Mouse (Mus musculus) lung, postnatal 25 days (tissue): ENCODE results near the gene Inpp1.

Experiments used
- DNase-seq: peaks from one replicate; pipeline ENCODE4 v3.0.0; 2022; ENCODE audit warnings: low spot score

Inpp1 gene

DNA sequence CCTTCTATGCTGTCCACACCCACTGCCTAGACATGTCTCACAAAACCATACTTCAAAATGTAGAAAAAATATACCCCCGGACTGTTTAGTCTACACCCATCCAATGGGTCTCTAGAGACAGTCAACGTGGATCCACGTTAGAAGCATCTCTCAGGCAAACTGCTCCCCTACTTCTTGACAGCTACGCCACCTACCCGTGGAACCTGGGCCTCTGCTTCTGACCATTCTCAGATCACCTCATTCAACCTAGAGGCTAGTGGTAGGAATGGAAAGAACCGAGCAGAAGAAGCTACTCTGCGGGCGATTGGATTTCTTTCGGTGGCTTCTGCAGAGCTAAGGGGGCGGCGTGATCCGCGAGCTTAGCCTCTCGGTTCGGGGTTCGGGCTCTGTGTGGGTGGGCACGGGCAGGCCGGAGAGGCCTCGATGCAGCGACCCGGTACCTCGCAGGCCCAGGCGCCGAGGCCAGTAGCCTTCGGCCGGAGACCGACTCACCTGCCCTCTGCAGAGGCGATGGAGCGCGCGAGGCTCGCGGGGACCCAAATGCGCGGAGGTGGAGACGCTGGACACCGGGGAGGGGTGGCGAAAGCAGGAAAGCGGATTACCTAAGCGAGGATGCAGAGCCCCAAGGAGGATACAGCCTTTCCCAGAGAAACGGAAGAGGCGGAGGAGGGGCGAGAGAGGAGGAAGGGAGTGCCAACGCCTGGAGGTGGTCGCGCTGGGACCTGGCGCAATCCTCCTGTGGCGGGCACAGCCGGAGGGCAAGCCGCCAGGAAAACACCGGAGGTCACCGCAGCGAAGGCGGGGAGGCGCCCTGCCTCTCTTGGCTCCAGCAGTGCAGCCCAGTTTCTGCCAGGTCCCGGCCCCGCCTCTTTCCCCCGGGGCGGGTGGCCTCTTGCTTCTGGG lies at the start of gene Inpp1:
TSS of gene Inpp1 (minus strand) at position 779 of the 903 bp plus-strand sequence.
- DNase-seq = peak; percentile 86

DNA sequence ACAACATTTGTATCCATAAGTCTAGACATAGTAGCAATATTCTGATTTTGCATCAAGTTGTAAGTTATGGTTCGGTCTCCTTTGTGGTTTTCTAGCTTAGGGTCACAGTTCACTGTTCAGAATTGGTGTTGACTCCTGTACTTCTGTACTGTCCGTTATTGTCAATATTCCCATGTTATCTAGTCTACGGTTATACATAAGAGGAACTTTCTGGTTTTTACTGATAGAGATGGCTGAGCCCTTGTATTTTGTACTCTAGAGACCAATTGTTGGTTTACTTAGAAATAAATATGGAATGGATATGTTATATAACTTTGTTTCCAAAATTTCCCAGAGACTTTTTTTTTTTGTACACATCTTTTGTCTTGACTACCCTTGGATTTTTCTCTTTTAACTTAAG lies 48.5 kb upstream of the Inpp1 start:
- DNase-seq = no peak

DNA sequence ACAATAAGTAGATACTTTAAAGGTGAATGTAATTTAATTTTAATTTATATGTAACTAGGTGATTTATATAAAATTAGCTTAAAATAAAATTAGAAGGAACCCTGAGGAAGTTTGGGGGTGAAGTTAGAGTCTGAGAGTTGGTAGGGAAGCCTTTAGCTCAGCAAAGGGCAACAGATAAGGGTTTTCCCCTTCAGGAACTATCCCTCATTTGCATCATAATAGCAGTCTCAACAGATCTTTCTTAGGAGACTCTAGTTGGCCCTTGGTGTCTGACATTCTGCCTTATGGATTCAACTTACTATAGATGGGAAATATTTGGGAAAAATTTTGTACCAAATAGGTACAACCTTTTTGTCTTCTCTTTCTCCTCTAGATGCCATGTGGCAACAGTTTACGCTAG lies 46.7 kb upstream of the Inpp1 start:
- DNase-seq = no peak

DNA sequence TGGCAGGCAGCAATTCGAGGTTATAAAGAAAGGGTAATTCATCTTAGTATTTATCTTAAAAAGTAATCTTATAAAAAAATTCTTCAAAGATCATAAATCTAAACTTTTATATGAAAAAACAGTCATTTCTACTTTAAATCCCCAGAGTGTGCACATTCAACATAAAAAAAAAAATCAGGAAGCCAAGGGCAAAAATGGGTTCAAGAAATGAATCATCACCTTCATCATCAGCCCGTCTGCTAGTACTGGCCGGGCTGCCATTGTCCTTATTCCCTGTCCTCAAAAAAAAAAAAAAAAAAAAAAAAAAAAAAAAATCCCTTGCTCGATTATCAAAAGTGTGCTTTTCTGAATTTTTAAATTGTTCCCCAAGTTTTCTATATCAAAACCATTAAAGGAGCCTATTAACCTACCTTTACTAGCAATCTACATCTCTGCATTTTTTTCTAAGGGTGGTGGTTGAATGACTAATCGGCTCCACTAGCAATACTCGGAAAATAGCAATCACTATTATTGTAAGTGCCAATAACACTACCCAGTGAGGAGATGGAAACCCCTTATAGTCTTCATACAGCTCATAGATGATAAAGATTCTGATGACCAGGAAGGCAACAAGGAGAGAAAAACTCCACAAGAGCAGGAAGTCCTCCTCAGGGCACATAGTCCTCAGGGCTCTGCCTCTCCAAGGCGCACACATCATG lies 38.6 kb upstream of the Inpp1 start:
- no peak for DNase-seq

DNA sequence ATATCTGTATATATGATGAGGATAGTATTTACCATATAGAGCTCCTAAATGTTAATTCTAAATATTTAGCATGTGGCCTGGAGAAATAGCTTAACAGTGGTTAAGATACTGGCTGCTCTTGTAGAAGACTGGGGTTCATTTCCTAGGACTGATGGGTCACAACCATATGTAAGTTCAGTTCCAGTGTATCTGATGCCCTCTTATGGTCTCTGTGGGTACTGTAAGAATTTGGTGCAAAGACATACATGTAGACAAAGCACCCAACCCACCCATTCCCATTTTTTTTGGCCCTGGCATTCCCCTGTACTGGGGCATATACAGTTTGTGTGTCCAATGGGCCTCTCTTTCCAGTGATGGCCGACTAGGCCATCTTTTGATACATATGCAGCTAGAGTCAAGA lies 36.5 kb upstream of the Inpp1 start:
- DNase-seq = peak; percentile 45

DNA sequence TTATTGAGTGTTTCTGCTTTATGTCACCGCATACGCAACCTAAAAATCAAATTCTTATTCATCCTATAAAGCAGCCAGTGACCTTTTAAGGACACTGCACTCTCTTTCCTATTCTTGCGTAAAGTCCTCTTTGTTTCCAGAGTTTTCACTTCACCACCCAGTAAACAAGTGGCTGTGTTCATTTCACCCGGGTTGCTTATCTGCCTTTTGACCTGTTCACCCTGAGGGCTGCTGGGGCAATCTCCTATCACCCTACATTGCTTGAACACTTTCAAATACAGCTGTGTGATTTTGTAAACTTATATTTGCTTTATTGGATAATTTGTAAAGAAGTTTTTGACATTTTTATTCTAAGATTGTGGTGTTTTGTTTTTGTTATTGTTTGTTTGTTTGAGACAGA lies 31.9 kb upstream of the Inpp1 start:
- DNase-seq = no peak

DNA sequence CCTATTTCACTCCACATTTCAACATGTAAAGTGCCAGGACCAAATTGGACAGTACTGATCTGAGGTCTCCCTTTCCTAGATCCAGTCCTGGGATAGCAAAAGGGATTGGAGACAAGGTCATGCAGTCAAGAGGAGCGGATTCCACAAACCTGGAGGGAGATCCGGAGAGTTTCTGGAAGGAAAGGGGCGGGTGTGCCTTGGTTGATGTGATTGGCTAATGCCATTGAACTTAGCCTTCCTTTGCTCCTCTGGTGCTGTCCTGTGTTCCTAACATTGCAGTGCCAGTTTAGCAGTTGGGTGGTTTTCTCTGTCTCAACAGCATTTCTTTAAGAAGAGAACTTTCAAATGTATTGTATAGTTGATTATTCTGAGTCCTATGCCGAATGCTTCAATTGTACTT lies 29.1 kb upstream of the Inpp1 start:
- no peak for DNase-seq

DNA sequence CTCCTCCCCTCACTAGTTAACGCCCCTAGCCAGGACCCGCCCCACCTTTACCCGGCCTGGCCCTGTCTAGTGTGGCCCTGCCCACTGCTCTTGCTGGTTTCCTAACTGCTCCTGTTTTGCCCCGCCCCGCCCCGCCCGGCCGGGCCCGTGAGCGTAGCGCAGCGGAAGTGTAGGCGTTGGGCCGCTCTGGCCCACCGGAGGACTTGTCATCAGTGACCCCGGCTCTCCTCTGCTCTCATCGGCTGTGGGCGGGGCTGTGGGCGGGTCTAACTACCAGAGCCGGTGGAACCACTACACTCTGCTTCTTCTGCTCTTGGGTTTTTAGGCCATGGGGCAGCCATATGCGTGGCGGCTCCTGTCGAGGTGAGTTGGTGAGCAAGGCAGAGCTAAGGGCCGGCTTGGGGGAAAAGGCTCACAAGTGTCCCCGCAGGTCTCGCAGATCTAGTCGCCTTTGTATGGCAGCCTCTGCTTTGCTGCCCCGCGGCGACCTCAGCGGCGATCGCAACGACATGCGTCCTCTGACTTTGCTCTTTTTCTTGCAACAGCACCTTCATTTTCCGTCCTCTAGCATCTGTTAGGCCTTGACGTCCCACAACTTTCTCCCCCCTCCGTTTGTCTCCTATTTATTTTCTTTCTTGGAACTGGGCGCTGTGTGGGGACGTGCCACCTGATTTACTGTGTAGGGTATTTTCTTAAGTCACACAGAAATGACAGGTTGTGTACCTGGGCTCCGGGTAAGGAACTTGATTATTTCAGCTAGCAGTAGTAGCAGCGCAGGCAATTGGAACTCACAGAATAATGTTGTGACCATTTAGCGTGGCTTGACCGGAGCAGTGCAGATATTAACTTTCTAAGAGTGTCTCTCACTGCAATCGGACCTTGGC lies 27.5 kb upstream of the Inpp1 start, which contains the start of gene Hibch:
TSS of gene Hibch (plus strand) at position 148 of the 884 bp plus-strand sequence.
- DNase-seq = peak; percentile 99

DNA sequence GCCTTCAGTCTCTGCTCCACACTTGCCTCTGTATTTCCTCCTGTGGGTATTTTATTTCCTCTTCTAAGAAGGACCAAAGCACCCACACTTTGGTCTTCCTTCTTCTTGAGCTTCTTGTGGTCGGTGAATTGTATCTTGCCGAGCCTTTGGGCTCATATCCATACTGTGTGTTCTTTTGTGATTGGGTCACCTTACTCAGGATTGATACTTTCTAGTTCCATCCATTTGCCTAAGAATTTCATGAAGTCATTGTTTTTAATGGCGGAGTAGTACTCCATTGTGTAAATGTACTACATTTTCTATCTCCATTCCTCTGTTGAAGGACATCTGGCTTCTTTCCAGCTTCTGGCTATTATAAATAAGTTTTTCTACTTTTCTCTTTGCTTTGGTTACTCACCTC lies 26.9 kb upstream of the Inpp1 start:
- no peak for DNase-seq

DNA sequence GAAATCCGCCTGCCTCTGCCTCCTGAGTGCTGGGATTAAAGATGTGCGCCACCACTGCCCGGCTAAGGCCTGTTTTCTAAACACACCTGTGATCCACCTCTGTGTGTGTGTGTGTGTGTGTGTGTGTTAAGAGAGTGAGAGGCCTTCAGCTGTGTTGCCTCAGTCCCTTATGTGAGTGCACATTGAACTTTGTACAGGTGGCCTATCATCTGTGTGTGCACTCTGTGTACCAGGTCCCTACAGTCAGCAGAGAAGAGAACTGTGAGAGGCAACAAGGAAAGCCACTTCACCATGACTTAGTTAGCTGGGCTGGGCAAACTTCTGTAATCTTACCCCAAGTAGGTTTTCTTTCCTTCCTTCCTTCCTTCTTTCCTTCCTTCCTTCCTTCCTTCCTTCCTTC lies 21.6 kb upstream of the Inpp1 start:
- DNase-seq = no peak

DNA sequence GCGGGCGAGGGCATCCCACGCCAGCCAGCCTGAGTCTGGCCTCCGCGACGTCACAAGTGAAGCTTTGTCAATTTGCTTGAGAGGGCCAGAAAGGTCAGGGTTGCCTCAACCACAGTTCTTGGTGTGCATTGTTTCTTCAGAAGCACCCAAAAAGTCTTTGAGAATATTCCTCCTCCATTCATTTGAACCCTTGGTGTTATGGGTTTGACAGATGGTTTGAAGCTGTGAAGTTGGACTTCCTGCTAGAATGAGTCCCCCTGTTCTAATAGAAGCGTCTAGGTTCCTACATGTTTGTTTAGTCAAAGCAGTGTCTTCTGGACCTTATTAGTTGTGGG lies 292 bp upstream of the Inpp1 start:
- no peak for DNase-seq

DNA sequence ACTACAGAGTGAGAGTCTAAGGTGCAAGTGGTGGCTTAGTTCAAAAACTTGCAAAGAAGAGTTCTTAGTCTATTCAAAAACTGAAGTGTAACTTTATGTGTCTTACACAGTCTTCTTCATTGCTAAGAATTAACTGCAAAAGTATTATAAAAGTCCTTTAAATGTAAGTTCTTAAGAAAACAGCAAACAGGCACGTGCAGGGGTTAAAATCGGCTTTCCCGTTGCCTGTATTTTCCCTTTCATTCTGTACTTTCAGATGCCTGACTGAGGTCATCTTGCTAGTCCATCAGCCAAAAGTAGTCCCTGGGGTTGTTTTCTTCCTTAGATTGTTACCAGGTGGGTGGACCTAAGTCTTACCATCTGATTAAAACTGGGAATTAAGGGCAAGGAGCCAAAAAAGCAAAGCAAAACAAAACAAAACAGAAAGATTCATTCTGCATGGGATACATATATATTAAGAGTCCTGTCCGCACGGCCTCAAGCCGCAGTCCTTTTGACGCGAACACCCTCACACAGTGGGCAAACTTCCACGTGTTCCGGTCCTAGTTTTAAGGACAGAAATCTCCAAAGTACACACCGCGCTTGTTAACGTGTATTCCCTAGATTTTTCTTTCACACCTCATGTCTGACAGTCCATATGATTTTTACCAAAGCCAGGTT lies 1.1 kb downstream of the Inpp1 start:
- peak; percentile 8 for DNase-seq

DNA sequence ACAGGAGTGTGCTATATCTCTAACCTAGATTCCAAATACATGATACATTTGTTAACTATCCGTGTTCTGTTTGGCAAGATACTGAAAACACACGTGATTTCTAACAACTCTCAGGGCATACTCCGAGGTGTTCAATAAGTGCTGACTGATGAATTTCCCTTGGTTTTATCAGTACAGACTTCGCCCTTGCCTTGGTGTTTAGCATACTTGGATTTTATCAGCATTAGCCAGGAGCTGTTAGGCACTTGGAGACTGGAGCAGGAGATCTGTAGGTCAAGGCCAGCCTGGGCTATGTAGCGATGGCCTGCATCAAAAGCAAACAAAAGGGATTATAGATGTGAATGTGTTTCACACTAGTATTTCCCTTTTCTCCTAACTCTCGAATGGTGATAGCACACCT lies 9.0 kb downstream of the Inpp1 start:
- no peak for DNase-seq

DNA sequence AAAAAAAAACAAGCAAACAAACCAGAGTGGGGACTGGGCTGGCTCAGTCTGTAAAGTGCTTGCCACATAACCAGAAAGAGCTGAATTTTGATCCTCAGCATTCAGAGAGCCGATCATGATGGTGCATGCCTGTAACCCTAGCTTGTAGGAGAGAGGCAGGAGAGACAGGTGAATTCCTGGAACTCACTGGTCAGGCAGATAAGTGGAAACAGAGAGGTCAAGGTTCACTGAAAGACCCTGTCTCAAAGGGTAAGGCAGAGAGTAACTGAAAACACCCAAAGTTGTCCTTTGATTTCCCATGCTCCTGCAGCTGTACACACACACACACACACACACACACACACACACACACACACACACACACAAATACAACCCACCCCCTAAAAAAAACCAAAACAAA lies 12.4 kb downstream of the Inpp1 start:
- no peak for DNase-seq

DNA sequence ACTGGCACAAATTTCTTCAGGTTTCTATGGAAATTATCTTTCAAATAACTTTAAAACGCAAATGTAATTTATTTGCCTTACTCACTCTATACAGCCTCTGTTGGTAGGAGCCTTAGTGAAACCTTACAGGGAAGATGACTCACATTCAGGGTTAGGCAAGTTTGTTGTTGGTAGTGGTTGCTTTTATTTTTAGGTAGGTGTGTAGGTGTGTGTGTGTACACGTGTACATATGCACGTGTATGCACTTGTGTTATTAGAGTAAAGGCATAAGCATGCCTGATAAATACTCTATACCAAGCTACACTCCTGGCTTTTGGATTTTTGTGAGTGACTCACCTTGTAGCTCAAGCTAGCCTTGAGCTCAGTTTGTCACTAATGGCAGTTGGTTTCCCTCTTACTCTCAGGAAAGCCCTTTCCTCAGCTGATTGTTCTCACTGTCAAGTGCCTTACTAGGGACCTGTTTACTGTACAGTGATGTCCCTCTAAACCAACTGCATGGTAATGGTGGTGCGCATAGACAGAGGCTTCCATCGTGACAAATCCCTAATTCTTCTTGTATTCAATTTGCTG lies 15.0 kb downstream of the Inpp1 start:
- no peak for DNase-seq

DNA sequence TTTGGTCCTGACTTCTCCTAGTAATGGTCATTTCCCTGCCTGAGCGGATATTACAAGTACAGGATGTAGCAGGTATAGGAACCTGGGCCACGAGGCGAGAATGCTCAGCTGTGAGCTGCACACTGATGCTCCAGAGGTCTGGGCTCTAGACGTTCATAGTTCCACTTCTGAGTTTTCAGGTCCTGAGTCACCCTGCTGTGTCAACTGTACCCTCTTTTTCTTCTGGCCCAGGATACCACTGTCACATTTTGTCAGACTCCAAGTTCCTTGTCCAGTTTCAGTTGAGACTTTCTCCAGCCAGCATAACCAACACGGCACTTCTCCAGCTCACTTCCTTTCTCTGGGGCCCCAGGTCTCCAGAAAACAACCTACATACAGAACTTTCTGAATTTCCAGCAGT lies 15.8 kb downstream of the Inpp1 start:
- DNase-seq = no peak

DNA sequence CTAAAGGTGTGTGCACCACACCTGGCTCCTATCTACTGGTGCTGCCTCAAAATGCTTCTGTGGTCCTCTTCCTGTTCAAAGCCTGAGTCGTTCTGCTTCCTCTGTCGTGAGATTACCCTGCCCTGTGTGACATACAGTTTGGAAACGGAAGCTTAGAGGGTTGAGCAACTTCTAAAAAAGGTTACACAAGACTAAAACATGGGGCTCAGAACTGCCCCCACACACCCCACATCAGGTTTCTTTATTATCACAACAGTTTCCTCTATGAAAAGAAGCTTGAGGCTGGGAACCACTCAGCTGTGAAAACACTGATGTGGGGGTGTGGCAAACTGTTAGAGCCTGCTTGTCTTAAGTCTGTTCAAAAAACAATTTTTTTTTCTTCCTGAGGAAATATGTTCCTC lies 17.1 kb downstream of the Inpp1 start:
- peak; percentile 69 for DNase-seq

DNA sequence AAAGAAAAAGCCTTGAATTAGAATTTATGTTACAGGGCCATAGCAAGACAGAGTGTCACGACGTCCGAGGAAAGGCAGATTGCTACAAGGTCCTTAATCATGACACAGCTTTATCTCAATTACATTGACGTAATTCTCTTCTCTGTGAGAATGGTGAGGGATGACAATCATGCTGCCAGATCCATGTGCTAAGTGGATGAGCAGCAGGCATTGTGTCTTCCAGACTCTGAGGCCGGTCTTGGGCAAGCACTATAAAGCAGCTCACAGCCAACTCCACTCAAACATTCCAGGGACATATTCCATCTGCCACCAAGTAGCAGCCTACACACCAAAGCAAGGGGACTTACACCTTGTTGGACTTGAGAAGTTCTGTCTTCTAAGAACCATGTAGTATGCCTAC lies 17.7 kb downstream of the Inpp1 start:
- DNase-seq = no peak

DNA sequence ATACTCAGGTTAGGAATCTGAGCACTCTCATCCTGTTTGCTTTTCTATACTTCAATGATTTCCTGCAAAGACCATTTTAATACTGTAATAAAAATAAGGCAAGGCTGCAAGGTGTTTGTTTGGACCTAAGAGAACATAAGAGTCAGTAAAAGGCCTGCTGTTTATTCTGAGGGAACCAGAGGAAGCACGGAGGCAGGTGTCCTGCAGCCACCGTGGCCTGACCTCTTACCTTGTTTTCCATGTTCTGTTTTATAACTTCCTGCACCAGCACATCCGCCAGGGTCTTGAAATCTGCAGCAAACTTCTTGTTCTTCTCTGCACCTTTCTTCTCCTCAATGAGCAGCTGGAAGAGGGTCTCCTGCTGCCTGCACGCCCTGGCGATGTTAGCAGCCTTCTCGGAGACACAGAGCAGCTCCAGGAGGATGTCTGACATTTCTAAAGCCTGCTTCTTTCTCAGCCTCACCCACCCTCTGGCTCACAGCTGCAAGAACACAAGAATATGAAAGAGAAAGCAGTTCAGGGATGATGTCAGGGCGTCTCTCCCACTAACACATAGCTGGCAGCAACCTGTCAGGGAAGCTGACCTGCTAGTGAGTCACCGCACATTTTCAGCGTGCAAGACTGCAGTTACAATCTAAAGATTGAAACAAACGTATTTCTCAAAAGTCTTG lies 18.3 kb downstream of the Inpp1 start:
- DNase-seq = peak; percentile 40

DNA sequence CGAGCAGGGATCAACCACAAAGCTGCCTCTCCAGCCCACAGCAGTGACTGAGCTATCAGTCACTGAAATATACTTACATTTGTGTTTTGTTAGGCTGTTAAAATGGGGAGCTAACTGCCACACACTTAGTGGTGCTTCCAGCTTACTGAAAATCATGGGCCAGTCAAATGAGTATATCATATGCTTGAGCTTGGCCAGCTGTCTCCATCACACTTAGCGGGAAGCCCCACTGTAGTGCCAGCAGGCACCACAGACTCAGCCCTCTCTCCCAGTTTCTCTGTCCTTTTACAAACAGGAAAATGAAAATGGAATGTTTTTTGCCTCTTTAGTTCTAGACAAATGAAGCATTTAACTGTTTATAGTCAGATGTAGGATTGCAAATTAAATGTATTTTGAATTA lies 21.6 kb downstream of the Inpp1 start:
- DNase-seq = no peak

DNA sequence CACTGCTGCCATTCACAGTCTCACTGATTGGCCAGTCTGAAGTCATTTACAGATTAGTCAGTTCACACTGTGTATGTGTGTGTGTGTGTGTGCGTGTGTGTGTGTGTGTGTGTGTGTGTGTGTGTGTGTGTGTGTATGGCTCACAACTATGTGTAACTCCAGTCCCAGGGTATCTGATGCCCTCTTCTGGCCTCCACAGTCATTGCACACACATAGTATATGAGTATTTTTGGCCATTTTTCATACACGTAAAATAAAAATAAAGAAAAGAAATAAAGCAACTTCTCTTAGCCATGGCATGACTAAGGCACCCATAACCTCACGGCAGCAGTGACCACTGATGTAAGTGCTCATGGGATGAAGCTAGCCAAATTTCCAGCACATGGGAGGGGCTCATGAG lies 23.8 kb downstream of the Inpp1 start:
- no peak for DNase-seq
